Mouse (Mus musculus) limb, embryonic 11.5 days (tissue): ENCODE results near the gene Scin. TPM values are rescaled to one million over a fixed set of nuclear protein-coding genes. Genes with fewer than 3 reads are reported as not detected.
"Not testable (repeated sequence)": the region's sequence is repeated elsewhere in the genome, so short reads cannot be mapped to it uniquely, and the experiment has no call there.

ENCODE experiments used
- ATAC-seq: fragments of 200-750 bp; cut with Nextera tagmentation; 2 replicates; pipeline ENCODE4 v1.8.0; 2017; ENCODE audit warnings: low read depth; ENCODE audit not compliant: insufficient number of reproducible peaks, low FRiP score, low TSS enrichment
- DNase-seq: peaks from one replicate; pipeline ENCODE4 v3.0.0-alpha.2; 2015; ENCODE audit warnings: low spot score
- H3K27ac ChIP-seq: fragments of 300-500 bp; sonication (generic); replicated peaks from 2 replicates; pipeline ENCODE4 v1.5.1; 2014; ENCODE audit warnings: low read depth, mild to moderate bottlenecking, low read length
- H3K27me3 ChIP-seq: fragments of 300-500 bp; sonication (generic); 2 replicates; pipeline ENCODE4 v1.6.1; 2014; ENCODE audit warnings: mild to moderate bottlenecking, low read length, mixed read lengths; ENCODE audit not compliant: control insufficient read depth, insufficient read depth
- H3K36me3 ChIP-seq: fragments of 300-500 bp; sonication (generic); 2 replicates; pipeline ENCODE4 v1.6.1; 2014; ENCODE audit warnings: mild to moderate bottlenecking, low read length, moderate library complexity, mixed read lengths; ENCODE audit not compliant: control insufficient read depth, insufficient read depth
- H3K4me1 ChIP-seq: fragments of 300-500 bp; sonication (generic); 2 replicates; pipeline ENCODE4 v1.6.1; 2014; ENCODE audit warnings: low read length, mixed read lengths; ENCODE audit not compliant: control insufficient read depth, insufficient read depth
- H3K4me2 ChIP-seq: fragments of 300-500 bp; sonication (generic); 2 replicates; pipeline ENCODE4 v1.6.1; 2014; ENCODE audit warnings: low read depth, mild to moderate bottlenecking, moderate library complexity; ENCODE audit not compliant: severe bottlenecking
- H3K4me3 ChIP-seq: fragments of 300-500 bp; sonication (generic); 2 replicates; pipeline ENCODE4 v1.5.1; 2014; ENCODE audit warnings: low read depth, low read length
- H3K9ac ChIP-seq: fragments of 300-500 bp; sonication (generic); 2 replicates; pipeline ENCODE4 v1.6.1; 2014; ENCODE audit warnings: mild to moderate bottlenecking, low read length
- H3K9me3 ChIP-seq: fragments of 300-500 bp; sonication (generic); 2 replicates; pipeline ENCODE4 v1.6.1; 2016; ENCODE audit warnings: low read length; ENCODE audit not compliant: control insufficient read depth
- WGBS: fragments of 180-500 bp; shearing (Covaris S2); extraction: QIAGEN DNeasy Blood & Tissue Kit; methylation state at CpG from one replicate; pipeline ENCODE4 v1.1.7; 2014; 5-methylcytosine and 5-hydroxymethylcytosine counted together
- polyA plus RNA-seq: library from polyadenylated mRNA; unstranded; fragments of >200 nt; fragmentation: Nextera tagmentation; extraction: Ambion mirVana; gene quantifications from 2 replicates; pipeline ENCODE4 v1.2.1, GENCODE M21; 2014

The Scin gene
- polyA plus RNA-seq: 0.37 and 0.43 TPM in 2 replicates

DNA sequence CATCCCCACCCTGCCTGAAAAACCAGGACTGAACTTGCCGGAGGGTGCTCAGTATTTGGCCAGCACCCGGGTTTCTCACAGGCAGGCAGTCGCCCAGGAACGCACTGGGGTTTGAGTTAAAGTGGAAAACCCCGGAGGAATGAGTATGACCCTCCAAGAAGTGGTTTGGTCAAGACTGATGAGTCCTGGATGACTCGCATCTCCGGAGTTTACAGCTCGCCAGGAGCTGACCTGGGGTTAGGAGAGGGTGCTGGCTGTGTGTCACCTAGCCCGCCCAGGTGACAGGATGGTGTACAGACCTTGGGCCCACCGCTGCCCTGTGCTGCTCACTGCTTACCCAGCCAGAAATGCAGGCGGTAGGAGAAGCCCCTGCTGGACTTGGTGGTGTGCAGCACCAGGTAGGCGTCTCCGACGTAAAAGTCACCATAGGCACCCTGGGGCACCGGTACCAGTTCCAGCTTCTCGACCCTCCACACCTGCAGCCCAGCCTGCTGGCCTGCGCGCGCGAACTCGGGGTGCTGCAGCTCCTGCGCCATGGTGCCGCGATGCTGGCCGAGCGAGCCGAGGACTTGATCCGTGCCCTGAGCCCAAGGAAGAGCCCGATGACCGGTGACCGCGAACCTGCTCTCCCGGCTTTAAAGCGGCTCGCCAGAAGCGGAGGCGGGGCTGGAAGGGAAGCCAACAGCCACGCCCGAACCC lies at the start of gene Scin:
Gene Scin, minus strand, starts transcription at position 656 of the 699 bp plus-strand sequence.
- WGBS: under 1% methylated on average over 39 of the region's 39 CpGs
- no peak within 1 kb of the TSS for H3K9ac ChIP-seq

DNA sequence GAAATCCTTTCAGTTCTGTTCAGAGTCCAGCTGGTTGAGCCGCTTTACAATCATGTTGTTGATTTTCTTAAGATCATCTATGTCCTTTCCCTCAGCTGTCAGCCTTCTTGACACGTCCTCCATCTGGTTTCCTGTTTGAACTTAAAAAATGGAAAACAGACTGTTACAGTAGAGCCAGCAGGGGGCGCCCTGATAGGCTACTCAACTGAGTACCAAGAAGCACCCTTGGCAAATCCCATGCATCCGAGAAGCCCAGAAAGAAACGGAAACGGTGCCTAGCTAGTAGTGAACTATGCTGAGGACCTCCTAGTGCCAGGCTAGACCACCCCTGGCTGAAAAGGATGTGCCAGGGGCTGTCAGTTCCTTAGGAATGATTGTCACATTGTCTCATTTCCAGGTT lies 43.1 kb upstream of the Scin start:
- Histone ChIP-seq H3K36me3 (no peaks in the 10 kb centered on the region), H3K4me2 (no peak overlapping the region), H3K4me3 (no peak overlapping the region), H3K27ac (no peak overlapping the region), H3K27me3 (no peaks in the 10 kb centered on the region), H3K9ac (no peak overlapping the region), H3K9me3 (no peaks in the 10 kb centered on the region; the same call in 1 of the 2 replicates), H3K4me1 (no peaks in the 10 kb centered on the region)
- ATAC-seq (no peak), DNase-seq (no peak)
- 63% methylated on average over 6 of the region's 6 CpGs for WGBS

More for the DNA sequence above, at the start of gene Scin:
- Histone ChIP-seq H3K4me2 (peak within 1 kb of the TSS; percentile 52), H3K9me3 (no peaks in the 10 kb centered on the region), H3K4me1 (no peaks in the 10 kb centered on the region), H3K27ac (no peak within 1 kb of the TSS), H3K27me3 (peaks cover 20% of the 10 kb centered on the region), H3K4me3 (peak within 1 kb of the TSS; percentile 29), H3K36me3 (no peaks in the 10 kb centered on the region)
- ATAC-seq: no peak
- peak; percentile 56 for DNase-seq

DNA sequence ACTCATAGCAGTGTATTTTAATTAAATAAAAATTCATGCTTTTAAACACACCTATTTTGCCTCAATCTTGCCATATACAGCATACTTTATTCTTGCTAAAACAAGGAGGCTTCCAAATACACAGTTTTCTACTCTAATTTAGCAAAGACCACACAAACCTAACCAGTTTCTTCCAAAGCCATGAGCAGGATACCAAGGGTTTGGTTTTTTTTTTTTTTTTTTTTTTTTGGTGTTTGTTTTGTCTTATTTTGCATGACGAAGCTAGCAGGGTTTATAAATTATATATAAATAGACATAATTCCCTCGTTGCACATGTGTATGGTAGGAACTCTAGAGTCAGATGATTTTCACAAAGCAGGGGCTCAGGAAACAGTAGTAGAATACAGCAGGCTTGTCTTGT lies 42.1 kb upstream of the Scin start:
- Histone ChIP-seq H3K27ac (no peak overlapping the region), H3K4me3 (no peak overlapping the region), H3K9me3 (no peaks in the 10 kb centered on the region; the same call in 1 of the 2 replicates), H3K36me3 (no peaks in the 10 kb centered on the region), H3K4me2 (no peak overlapping the region), H3K27me3 (no peaks in the 10 kb centered on the region), H3K4me1 (no peaks in the 10 kb centered on the region), H3K9ac (no peak overlapping the region)
- ATAC-seq: no peak
- 79% methylated on average over 2 of the region's 2 CpGs for WGBS
- DNase-seq: no peak

DNA sequence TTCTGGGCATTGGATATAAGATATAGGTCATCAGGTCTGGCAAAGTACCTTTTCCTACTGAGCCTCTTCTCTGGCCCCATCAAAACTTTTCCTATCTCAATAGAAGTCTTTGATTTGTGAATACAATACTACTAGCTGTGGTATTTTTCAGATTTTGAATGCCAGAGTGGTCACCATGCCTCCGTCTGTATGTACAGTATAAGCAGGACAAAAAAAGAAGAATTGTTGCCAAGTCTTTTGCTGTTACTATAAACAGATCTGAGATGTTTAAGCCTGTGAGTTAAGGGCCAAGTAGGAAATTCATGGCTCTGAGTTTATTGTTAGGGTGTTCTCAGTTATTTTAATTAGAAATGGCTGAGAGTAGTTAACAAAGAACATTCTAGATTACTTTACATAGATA lies 41.1 kb upstream of the Scin start:
- not testable (repeated sequence) for ATAC-seq, H3K27ac ChIP-seq, H3K9me3 ChIP-seq, H3K9ac ChIP-seq, DNase-seq, H3K4me3 ChIP-seq, H3K36me3 ChIP-seq, H3K4me1 ChIP-seq, H3K4me2 ChIP-seq, H3K27me3 ChIP-seq
- WGBS: 74% methylated on average over 1 of the region's 1 CpGs

DNA sequence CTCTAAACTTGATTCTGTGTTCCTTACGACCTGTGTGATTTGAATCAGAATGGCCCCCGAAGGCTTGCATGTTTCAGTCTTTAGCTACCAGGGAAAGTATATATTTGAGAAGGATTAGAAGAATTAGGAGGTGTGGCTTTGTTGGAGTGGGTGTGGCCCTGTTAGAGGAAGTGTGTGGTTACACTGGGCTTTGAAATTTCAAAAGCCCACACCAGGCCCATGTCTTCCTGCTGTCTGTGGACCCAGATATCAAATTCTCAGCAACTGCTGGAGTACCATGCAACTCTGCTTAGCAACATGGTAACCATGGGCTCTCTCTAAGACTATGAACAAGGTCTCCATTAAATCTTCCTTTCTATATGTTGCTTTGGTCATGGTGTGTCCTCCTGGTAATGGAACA lies 37.6 kb upstream of the Scin start:
- H3K4me3 ChIP-seq: no peak overlapping the region
- WGBS: 95% methylated on average over 2 of the region's 2 CpGs
- H3K9ac ChIP-seq: no peak overlapping the region
- no peaks in the 10 kb centered on the region for H3K27me3 ChIP-seq
- ATAC-seq: no peak
- H3K36me3 ChIP-seq: no peaks in the 10 kb centered on the region
- no peak overlapping the region for H3K4me2 ChIP-seq
- no peaks in the 10 kb centered on the region for H3K4me1 ChIP-seq
- no peak overlapping the region for H3K27ac ChIP-seq
- DNase-seq: no peak
- H3K9me3 ChIP-seq: no peaks in the 10 kb centered on the region

DNA sequence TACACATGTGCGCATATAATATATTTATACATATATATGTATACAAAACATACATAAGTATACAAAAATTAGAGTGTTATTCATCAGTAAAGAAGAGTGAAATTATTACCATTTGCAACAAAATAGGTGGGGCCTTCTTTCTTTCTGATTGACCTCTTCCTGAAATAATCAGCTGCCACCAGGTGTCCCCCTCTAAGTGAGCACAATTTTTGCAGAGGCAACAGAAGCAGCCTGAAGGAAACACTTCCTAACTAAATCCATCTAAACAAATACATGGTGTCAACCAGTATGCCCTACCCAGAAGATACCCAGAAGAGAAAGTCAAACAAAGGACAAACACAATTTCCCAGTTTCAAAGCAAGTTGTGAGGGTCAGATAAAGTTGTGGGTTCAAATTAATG lies 35.6 kb upstream of the Scin start:
- no peak for ATAC-seq

DNA sequence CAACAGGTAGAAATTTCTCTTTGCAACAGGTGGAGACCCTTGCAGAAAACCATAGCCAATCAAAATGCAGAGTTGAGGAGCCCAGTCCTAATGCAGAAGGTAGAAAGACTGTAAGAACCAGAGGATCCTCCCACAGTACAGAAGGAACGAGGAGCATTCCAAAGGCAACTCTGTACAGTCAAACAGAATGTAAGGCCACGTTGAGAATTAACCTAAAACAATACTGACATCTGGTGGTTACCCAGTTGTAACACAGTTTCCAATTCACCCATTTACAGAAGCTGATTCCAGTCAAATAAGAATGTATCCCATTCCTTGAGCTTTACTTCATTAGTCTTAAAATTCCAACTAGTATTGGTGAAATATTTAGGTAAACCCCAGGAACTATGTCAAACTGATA lies 30.6 kb upstream of the Scin start:
- no peak overlapping the region for H3K4me3 ChIP-seq
- 12% methylated on average over 2 of the region's 2 CpGs for WGBS
- H3K9me3 ChIP-seq: no peaks in the 10 kb centered on the region
- ATAC-seq: no peak
- H3K4me1 ChIP-seq: no peaks in the 10 kb centered on the region
- DNase-seq: no peak
- no peak overlapping the region for H3K9ac ChIP-seq
- H3K27ac ChIP-seq: no peak overlapping the region
- H3K4me2 ChIP-seq: no peak overlapping the region
- no peaks in the 10 kb centered on the region for H3K36me3 ChIP-seq
- no peaks in the 10 kb centered on the region for H3K27me3 ChIP-seq

More for the DNA sequence above, 35.6 kb upstream of the Scin start:
- Histone ChIP-seq H3K27me3 (no peaks in the 10 kb centered on the region), H3K4me2 (no peak overlapping the region), H3K27ac (no peak overlapping the region), H3K4me1 (no peaks in the 10 kb centered on the region), H3K36me3 (no peaks in the 10 kb centered on the region), H3K9ac (no peak overlapping the region), H3K9me3 (no peaks in the 10 kb centered on the region), H3K4me3 (no peak overlapping the region)
- no peak for DNase-seq
- 100% methylated on average over 1 of the region's 1 CpGs for WGBS

DNA sequence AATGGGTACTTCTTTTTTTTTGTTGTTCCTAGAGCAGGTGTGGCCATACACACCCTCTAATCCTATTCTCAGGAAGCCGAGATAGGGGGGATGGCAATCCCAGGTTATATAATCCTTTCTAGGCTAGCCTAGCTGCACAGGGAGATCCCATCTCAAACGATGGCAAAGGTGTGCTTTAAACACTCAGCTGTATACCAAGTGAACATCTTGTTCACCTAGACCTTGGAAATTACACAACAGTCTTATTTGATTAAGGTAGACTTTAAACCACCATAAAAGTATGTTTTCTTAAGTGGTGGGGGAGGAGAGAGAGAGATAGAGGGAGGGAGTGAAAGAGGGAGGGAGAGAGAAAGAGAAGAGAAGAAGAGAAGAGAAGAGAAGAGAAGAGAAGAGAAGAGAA lies 26.7 kb upstream of the Scin start:
- 87% methylated on average over 2 of the region's 2 CpGs for WGBS
- Histone ChIP-seq H3K4me3 (no peak overlapping the region), H3K27me3 (no peaks in the 10 kb centered on the region), H3K4me2 (no peak overlapping the region), H3K4me1 (no peaks in the 10 kb centered on the region), H3K9ac (no peak overlapping the region), H3K36me3 (no peaks in the 10 kb centered on the region), H3K27ac (no peak overlapping the region), H3K9me3 (no peaks in the 10 kb centered on the region)
- ATAC-seq: no peak
- no peak for DNase-seq

DNA sequence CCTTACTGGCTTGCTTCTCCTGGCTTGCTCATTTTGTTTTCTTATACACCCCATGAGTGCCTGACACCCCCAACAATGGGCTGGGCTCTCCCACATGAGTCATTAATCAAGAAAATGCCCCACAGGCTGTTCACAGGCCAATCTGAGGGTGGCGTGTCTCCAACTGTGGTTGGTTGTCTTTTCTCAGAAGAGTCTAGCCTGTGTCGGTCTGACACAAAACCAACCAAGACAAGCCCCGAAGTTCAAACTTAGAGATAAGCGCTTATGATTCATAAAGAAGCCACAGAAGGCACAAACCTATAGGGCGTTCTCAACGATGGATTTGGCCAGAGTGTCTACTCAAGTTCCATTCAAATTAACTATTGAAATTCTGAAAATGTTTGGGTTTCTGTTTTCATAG lies 20.2 kb upstream of the Scin start:
- Histone ChIP-seq H3K9ac (no peak overlapping the region), H3K36me3 (no peaks in the 10 kb centered on the region), H3K4me1 (no peaks in the 10 kb centered on the region), H3K27me3 (no peaks in the 10 kb centered on the region), H3K4me2 (no peak overlapping the region), H3K9me3 (no peaks in the 10 kb centered on the region), H3K27ac (no peak overlapping the region), H3K4me3 (no peak overlapping the region)
- 94% methylated on average over 6 of the region's 6 CpGs for WGBS
- no peak for DNase-seq
- ATAC-seq: no peak
